Mouse (Mus musculus) lung, postnatal 0 days (tissue): ENCODE measurements around the gene Cxcr2.

Experiments used
- CTCF ChIP-seq: IDR thresholded peaks from 2 replicates; pipeline ENCODE4 v1.5.1; 2016; ENCODE audit warnings: antibody characterized with exemption, mild to moderate bottlenecking
- EP300 ChIP-seq: IDR thresholded peaks from 2 replicates; pipeline ENCODE4 v1.6.1; 2016; ENCODE audit warnings: antibody characterized with exemption, mild to moderate bottlenecking, control low read depth

GRCm38 (mm10) chr1:74106214-74106613 lies 47.6 kb upstream of the Cxcr2 start:
- TF ChIP-seq CTCF (no peak), EP300 (no peak)
